Mouse (Mus musculus) left cerebral cortex, adult 9 months (tissue): ENCODE results near the gene Ntmt1.

Source experiments
- DNase-seq, 2 experiments: peaks; one replicate each; pipeline ENCODE4 v3.0.0; 2022; ENCODE audit warnings: low spot score in 2 of 2

Ntmt1 gene

DNA sequence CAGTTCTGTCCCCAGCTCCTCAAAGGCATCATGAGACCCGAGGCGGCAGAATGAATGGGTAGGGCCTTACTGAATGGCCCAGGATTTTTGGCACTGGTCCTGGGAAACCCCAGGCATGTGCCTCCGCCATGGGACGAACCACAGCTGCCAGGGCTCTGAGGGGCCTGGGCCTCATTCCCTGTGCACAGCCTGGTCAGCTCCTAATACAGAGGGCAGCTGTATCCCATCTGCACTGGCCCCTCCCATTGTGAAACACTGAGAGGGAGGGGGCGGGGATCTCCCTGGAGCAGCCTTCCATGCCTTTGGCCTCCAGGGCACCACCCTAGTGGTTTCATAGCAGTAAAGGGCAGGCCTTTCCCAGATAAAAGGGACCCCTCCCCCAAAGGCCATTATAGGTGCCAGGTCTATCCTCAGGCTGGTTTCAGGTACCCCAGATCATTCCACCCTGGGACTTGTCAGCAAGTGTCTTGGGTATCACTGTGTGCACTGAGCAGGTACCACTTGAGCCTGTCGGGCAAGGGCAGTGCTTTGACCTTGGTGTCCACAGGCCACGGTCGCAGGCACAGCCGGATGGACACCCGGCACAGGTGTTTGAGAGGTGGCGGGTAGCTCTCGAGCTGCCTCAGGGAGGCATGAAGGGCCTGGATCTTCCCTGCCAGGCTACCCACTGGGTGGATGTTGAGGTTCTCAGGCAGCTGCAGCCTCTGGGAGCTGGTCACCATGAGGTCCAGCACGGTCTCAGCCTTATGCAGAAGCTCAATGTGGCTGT, 15.9 kb downstream of the Ntmt1 start:
- DNase-seq: no peak

- DNase-seq: peak in 1 of 2 experiments; percentile 49
Observed at GRCm38 (mm10) chr2:30826825-30827748, 19.5 kb downstream of the Ntmt1 start.

- peak; percentile 76 to 95 for DNase-seq
Observed at GRCm38 (mm10) chr2:30827749-30828475, 20.3 kb downstream of the Ntmt1 start.

GRCm38 (mm10) chr2:30829315-30829714, 21.7 kb downstream of the Ntmt1 start:
- DNase-seq: no peak

- DNase-seq: no peak
Observed at GRCm38 (mm10) chr2:30830283-30830795, 22.7 kb downstream of the Ntmt1 start, which contains the start of gene Asb6. Asb6 (minus strand) TSS chr2:30830333.

DNA sequence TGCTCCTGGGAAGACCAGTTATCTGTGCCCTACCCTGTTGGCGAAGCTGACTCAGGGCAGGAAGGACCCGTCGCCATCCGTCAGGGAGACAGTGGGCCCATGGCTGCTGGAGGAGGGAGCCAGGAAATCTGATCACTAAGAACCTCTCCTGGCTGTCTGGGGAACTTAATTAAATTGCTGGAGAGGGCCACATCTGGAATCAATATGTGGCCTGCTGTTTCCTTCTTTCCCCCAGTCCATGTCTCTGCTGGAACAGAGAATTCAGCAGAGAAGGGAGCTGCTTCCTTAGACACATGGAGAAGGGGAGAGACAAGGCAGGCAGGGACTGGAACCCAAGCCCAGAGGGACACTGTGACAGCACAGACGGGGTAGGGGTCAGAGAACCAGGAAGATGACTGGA, 26.0 kb downstream of the Ntmt1 start:
- no peak for DNase-seq

- no peak for DNase-seq
Observed at GRCm38 (mm10) chr2:30834373-30835022, 26.9 kb downstream of the Ntmt1 start, which contains the start of gene Prrx2. Prrx2 (plus strand) TSS chr2:30834972.

DNA sequence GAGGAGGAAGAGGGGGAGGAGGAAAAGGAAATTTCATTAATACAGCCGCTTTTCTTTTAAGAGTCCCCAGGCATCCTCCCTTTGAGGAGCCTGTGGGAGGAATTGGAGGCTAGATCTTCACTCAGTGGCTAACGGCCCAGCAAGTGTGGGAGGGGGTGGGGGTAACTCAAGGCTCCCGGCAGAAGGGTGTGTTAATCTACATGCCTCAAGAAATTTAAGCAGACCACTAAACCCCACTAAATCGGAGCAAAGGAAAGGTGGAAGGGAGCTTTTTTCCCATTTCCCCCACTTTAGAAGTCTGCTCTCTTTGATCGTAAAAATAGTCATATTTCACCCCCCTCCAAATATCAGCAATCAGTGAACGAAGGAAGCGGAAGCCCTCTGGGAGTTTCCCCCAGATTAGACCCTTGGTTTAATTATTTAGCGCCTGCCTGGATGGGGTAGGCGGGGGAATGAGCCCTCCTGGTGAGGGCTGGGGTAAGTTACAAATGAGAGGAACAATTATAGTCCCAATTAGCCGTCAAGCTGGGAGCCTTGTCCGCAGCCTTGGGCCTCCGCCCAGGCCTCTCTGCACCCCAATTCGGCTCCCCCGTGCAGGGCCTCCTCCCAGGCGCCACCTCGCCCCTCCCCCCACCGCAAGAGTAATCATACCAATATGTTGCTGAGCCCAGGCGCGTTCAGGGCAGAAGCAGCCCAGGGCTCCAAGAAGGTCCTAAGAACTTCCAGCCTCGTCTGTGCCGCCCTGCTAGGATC, 28.8 kb downstream of the Ntmt1 start:
- no peak for DNase-seq

DNA sequence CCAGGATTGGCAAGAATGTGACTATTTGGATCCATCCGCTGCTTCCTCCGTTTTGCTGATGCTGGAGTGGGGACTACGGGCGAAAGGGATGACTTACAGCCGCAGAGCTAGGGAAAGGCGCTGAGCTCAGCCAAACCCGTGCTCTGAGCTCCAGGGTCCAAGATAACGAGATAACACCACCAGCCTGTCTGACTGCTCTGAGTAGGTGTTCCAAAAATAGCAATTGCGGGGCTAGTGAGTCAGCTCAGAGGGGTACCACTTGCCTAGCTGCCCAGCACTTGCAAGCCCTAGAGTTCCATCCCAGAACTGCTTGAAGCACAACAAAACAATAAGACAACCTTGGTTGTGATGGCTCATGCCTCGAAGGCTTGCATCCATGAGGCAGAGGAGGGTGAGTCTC, 35.0 kb downstream of the Ntmt1 start:
- DNase-seq: no peak

GRCm38 (mm10) chr2:30845152-30846070, 37.8 kb downstream of the Ntmt1 start:
- no peak for DNase-seq

- no peak for DNase-seq
Observed at GRCm38 (mm10) chr2:30846236-30846635, 38.6 kb downstream of the Ntmt1 start.

DNA sequence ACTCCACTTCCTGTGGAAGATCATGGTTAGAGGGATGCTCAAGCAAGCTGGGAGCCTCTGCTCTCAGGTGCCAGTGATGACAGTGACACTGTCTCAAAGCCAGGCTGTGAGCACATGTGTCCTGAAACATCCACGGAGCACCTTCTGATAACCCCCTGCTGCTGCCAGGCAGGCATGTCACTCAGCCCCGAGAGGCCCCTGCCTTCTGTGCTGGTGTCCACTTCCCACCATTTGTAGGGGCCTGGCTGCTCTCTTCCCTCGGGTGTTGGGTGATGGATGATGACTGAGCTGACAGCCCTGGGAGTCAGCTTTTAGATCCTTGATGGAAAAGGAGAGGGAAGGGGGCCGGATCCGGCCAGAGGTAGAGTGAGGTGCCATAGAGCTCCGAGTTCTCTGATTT, 39.1 kb downstream of the Ntmt1 start:
- DNase-seq: no peak

GRCm38 (mm10) chr2:30848184-30848583, 40.6 kb downstream of the Ntmt1 start:
- no peak for DNase-seq

GRCm38 (mm10) chr2:30850581-30850980, 43.0 kb downstream of the Ntmt1 start:
- DNase-seq: no peak

GRCm38 (mm10) chr2:30852771-30853313, 45.2 kb downstream of the Ntmt1 start:
- DNase-seq: no peak

DNA sequence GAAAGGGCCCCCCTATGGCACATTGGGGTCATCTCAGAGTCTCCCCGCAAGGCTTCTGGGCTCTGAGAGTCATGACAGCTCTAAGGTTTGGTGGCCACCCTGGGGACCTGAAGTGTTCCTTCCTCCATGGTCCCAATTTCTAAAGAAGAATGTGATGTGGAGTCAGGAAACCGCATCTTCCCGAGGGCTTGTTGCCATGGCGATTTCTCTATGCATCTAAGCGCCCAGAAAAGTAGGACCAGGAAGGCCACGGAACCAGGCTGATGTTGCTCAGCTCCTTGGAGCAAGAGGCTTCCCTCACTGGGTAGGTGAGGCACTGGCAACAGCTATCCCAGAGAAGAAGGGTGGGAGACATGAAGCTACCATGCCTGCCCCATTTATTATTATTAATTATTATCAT, 49.5 kb downstream of the Ntmt1 start:
- DNase-seq: peak in 1 of 2 experiments; percentile 32

DNA sequence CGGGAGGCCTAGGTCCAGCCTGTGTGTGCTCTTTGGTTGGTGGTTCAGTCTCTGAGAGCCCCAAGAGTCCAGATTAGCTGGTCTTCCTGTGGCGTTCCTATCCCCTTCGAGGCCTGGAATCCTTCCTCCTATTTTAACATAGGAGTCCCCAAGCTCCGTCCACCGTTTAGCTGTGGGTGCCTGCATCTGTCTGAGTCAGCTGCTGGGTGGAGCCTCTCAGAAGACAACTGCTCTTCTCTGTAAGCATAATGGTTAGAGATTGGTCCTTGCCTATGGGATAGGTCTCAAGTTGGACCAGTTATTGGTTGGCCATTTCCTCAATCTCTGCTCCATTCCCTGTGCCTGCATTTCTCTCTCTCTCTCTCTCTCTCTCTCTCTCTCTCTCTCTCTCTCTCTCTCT, 52.2 kb downstream of the Ntmt1 start:
- DNase-seq: no peak

GRCm38 (mm10) chr2:30862081-30862480, 54.5 kb downstream of the Ntmt1 start:
- DNase-seq: no peak

GRCm38 (mm10) chr2:30863574-30863973, 55.9 kb downstream of the Ntmt1 start:
- no peak for DNase-seq
